Mouse (Mus musculus) G1E-ER4 (cell line): ENCODE results near the gene Gpr75. TPM values are rescaled to one million over a fixed set of nuclear protein-coding genes. Genes with fewer than 3 reads are reported as not detected.
A peak's percentile ranks its signal among the peaks of the same experiment; 100 is the strongest.

Experiments
- GATA1 ChIP-seq: IDR thresholded peaks from one replicate; pipeline ENCODE4 v1.8.0; 2012; ENCODE audit warnings: low read length, inconsistent platforms
- polyA plus RNA-seq: library from polyadenylated mRNA; stranded (reverse); fragments of >175 nt; gene quantifications from 2 replicates; pipeline ENCODE4 v1.2.3, GENCODE M21; 2012

Gene Gpr75
- not detected in 2 replicates for polyA plus RNA-seq

- no peak for TF ChIP-seq GATA1
These were observed at the start of gene Gpr75, which contains the start of gene Asb3 for GRCm38 (mm10) chr11:30885171-30885871. Gene Gpr75 (plus strand): TSS chr11:30885358. Gene Asb3 (plus strand): TSS chr11:30885416.

- no peak for TF ChIP-seq GATA1
These were observed 46.4 kb upstream of the Gpr75 start for GRCm38 (mm10) chr11:30838793-30839192.

- no peak for TF ChIP-seq GATA1
These were observed 40.8 kb upstream of the Gpr75 start for GRCm38 (mm10) chr11:30844355-30844754.

GRCm38 (mm10) chr11:30872425-30872824 is 12.7 kb upstream of the Gpr75 start:
- no peak for TF ChIP-seq GATA1

- TF ChIP-seq GATA1: no peak
These were observed 3.0 kb downstream of the Gpr75 start for GRCm38 (mm10) chr11:30888153-30888552.

- no peak for TF ChIP-seq GATA1
These were observed 11.0 kb downstream of the Gpr75 start for GRCm38 (mm10) chr11:30896201-30896600.

GRCm38 (mm10) chr11:30899312-30899711 is 14.2 kb downstream of the Gpr75 start:
- no peak for TF ChIP-seq GATA1

GRCm38 (mm10) chr11:30912311-30912710 is 27.2 kb downstream of the Gpr75 start:
- no peak for TF ChIP-seq GATA1

- no peak for TF ChIP-seq GATA1
These were observed 35.5 kb downstream of the Gpr75 start for GRCm38 (mm10) chr11:30920641-30921040.

- no peak for TF ChIP-seq GATA1
These were observed 38.1 kb downstream of the Gpr75 start for GRCm38 (mm10) chr11:30923283-30923682.

GRCm38 (mm10) chr11:30928079-30928478 is 42.9 kb downstream of the Gpr75 start:
- peak; percentile 40 for TF ChIP-seq GATA1

- TF ChIP-seq GATA1: no peak
These were observed 43.3 kb downstream of the Gpr75 start for GRCm38 (mm10) chr11:30928498-30928897.

Other genes with a start within 250 kb of the Gpr75 start
- 0.28 and 1.0 TPM in 2 replicates for gene Acyp2, start 235.8 kb upstream of the Gpr75 start, polyA plus RNA-seq
- 7.0 and 9.1 TPM in 2 replicates for gene Psme4, start 113.6 kb upstream of the Gpr75 start, polyA plus RNA-seq
- 1.9 and 3.8 TPM in 2 replicates for gene Asb3, start 58 bp downstream of the Gpr75 start, polyA plus RNA-seq
- gene Erlec1, start 69.0 kb downstream of the Gpr75 start, polyA plus RNA-seq: 14.8 and 16.8 TPM in 2 replicates
- gene Chac2, start 101.0 kb downstream of the Gpr75 start, polyA plus RNA-seq: 1.2 and 3.9 TPM in 2 replicates